Mouse (Mus musculus) stomach, postnatal 0 days (tissue): ENCODE data around the gene Fto. TPM values are rescaled to one million over a fixed set of nuclear protein-coding genes. Genes with fewer than 3 reads are reported as not detected.
A peak's percentile ranks its signal among the peaks of the same experiment; 100 is the strongest.

Experiments used
- ATAC-seq: fragments of 200-750 bp; cut with Nextera tagmentation; 2 replicates; pipeline ENCODE4 v1.8.0; 2017; ENCODE audit not compliant: low FRiP score, low TSS enrichment
- DNase-seq: peaks from one replicate; pipeline ENCODE4 v3.0.0-alpha.2; 2016; ENCODE audit warnings: low spot score
- H3K27ac ChIP-seq: fragments of 300-500 bp; sonication (generic); replicated peaks from 2 replicates; pipeline ENCODE4 v1.5.1; 2014; ENCODE audit warnings: mild to moderate bottlenecking, control low read depth
- H3K27me3 ChIP-seq: fragments of 300-500 bp; sonication (generic); 2 replicates; pipeline ENCODE4 v1.6.1; 2014; ENCODE audit warnings: low read length; ENCODE audit not compliant: control insufficient read depth, insufficient read depth
- H3K36me3 ChIP-seq: fragments of 300-500 bp; sonication (generic); 2 replicates; pipeline ENCODE4 v1.6.1; 2014; ENCODE audit warnings: low read length, mixed read lengths; ENCODE audit not compliant: control insufficient read depth, insufficient read depth
- H3K4me1 ChIP-seq: fragments of 300-500 bp; sonication (generic); replicated peaks from 2 replicates; pipeline ENCODE4 v1.6.1; 2014; ENCODE audit warnings: antibody characterized with exemption; ENCODE audit not compliant: control insufficient read depth, insufficient read depth
- H3K4me2 ChIP-seq: fragments of 300-500 bp; sonication (generic); replicated peaks from 2 replicates; pipeline ENCODE4 v1.6.1; 2014; ENCODE audit warnings: low read depth, mild to moderate bottlenecking, control low read depth, moderate library complexity
- H3K4me3 ChIP-seq: fragments of 300-500 bp; sonication (generic); 2 replicates; pipeline ENCODE4 v1.5.1; 2014; ENCODE audit warnings: low read depth, low read length, control low read depth
- H3K9ac ChIP-seq: fragments of 300-500 bp; sonication (generic); 2 replicates; pipeline ENCODE4 v1.6.1; 2014; ENCODE audit warnings: mild to moderate bottlenecking, low read length, control low read depth, mixed read lengths
- H3K9me3 ChIP-seq: fragments of 300-500 bp; sonication (generic); 2 replicates; pipeline ENCODE4 v1.6.1; 2016; ENCODE audit warnings: low read length; ENCODE audit not compliant: control insufficient read depth
- CTCF ChIP-seq: IDR thresholded peaks from 2 replicates; pipeline ENCODE4 v1.5.1; 2016; ENCODE audit warnings: antibody characterized with exemption, low read depth, mild to moderate bottlenecking, moderate library complexity
- EP300 ChIP-seq: optimal IDR thresholded peaks from 2 replicates; pipeline ENCODE3; 2016; ENCODE audit warnings: antibody characterized with exemption
- WGBS: fragments of 180-500 bp; shearing (Covaris S2); extraction: QIAGEN DNeasy Blood & Tissue Kit; methylation state at CpG from one replicate; pipeline ENCODE4 v1.1.7; 2014; 5-methylcytosine and 5-hydroxymethylcytosine counted together
- polyA plus RNA-seq: library from polyadenylated mRNA; unstranded; fragments of >200 nt; fragmentation: Nextera tagmentation; extraction: Ambion mirVana; gene quantifications from 2 replicates; pipeline ENCODE4 v1.2.1, GENCODE M21; 2015

The Fto gene
- polyA plus RNA-seq, 1 experiment from 2014 or later: 25.7 TPM

DNA sequence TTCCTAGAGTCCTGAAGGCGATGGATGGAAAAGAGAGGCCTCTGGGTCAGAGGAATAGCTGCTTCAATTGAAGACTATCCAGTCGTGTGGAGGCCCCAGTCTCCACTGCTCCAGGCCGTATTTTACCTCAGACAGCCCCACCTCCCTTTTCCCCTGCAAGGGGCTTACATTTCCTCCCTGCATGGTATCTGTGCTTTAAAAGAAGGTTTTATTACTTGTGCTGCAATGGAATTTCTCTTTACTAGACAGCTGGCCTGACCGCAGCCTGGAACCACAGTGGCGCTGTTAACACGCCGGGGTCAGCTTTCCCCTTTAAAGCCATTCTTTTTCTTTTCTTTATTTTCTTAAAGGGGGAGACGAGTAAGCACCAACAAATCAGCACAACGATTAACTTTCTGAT, 300.3 kb downstream of the Fto start:
- no peak for DNase-seq

GRCm38 (mm10) chr8:91615196-91615595, 301.9 kb downstream of the Fto start:
- Histone ChIP-seq H3K4me1 (no peaks in the 10 kb centered on the region), H3K9ac (no peak overlapping the region), H3K9me3 (no peaks in the 10 kb centered on the region), H3K36me3 (no peaks in the 10 kb centered on the region), H3K27me3 (no peaks in the 10 kb centered on the region), H3K27ac (no peak overlapping the region), H3K4me3 (no peak overlapping the region), H3K4me2 (no peak overlapping the region)
- DNase-seq (no peak), ATAC-seq (no peak)
- TF ChIP-seq CTCF: no peak
- TF ChIP-seq EP300: no peak
- 93% methylated on average over 8 of the region's 8 CpGs for WGBS

More for the DNA sequence above, 300.3 kb downstream of the Fto start:
- Histone ChIP-seq H3K9me3 (no peaks in the 10 kb centered on the region), H3K36me3 (no peaks in the 10 kb centered on the region), H3K27me3 (no peaks in the 10 kb centered on the region), H3K4me1 (no peaks in the 10 kb centered on the region), H3K9ac (no peak overlapping the region), H3K4me3 (no peak overlapping the region), H3K4me2 (no peak overlapping the region), H3K27ac (no peak overlapping the region)
- 67% methylated on average over 9 of the region's 9 CpGs for WGBS
- no peak for ATAC-seq
- no peak for TF ChIP-seq EP300
- no peak for TF ChIP-seq CTCF

DNA sequence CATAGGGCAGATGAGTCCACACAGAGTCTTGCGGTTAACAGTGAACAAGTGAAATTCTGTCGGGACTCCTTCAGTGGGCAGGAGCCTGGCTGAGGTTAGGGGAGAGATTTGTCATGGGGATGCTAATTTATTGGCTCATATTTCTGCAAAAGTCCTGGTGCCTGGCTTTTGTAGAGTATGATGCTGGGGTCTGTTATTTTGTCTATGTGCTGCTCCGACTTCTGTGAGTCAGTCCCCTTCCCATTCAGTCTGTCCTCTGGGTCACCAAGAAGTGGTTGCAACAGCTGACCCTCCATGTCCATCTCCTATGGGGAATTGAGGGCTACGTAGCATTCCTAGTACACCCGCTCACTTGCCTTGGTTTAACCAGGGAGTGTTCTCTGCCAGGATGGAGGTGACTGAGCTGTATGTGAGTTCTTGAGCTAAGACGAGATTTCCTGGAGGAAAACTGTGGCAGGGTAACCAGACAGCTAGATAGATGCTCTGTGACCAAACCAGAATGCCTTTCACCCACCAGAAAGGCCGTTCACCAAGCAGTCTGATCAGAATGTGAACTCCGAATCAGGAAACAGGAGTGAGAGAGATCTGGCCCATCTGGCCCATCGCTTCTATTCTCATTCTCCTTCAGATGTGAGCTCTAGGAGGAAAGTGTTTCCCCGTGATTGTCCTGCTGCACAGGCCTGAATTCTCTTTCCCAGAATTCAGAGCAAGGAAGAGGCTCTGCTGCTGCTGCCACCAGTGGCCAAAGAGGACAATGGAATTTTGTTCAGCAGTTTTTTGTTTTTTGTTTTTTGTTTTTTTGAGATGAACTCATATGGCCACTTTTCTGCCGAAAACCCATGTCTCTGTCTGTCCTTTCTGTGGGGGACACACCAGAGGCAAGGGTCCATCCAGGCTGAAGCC, 302.7 kb downstream of the Fto start:
- 85% methylated on average over 11 of the region's 11 CpGs for WGBS
- TF ChIP-seq EP300: no peak
- TF ChIP-seq CTCF: 0 out of 2 replicates have a peak, but pooled peaks have one; percentile 20
- no peaks in the 10 kb centered on the region for H3K36me3 ChIP-seq
- H3K9ac ChIP-seq: no peak overlapping the region
- H3K4me1 ChIP-seq: no peaks in the 10 kb centered on the region
- ATAC-seq (no peak), DNase-seq (no peak)
- H3K4me3 ChIP-seq: no peak overlapping the region
- H3K27me3 ChIP-seq: no peaks in the 10 kb centered on the region
- no peaks in the 10 kb centered on the region for H3K9me3 ChIP-seq
- no peak overlapping the region for H3K27ac ChIP-seq
- H3K4me2 ChIP-seq: no peak overlapping the region

- 77% methylated on average over 5 of the region's 5 CpGs for WGBS
- Histone ChIP-seq H3K9me3 (no peaks in the 10 kb centered on the region), H3K9ac (no peak overlapping the region), H3K27ac (no peak overlapping the region), H3K36me3 (no peaks in the 10 kb centered on the region), H3K4me1 (no peaks in the 10 kb centered on the region), H3K4me2 (no peak overlapping the region), H3K27me3 (no peaks in the 10 kb centered on the region), H3K4me3 (no peak overlapping the region)
- DNase-seq (no peak), ATAC-seq (no peak)
- TF ChIP-seq CTCF: no peak
- TF ChIP-seq EP300: no peak
Measured at GRCm38 (mm10) chr8:91617772-91618171, 304.4 kb downstream of the Fto start.

DNA sequence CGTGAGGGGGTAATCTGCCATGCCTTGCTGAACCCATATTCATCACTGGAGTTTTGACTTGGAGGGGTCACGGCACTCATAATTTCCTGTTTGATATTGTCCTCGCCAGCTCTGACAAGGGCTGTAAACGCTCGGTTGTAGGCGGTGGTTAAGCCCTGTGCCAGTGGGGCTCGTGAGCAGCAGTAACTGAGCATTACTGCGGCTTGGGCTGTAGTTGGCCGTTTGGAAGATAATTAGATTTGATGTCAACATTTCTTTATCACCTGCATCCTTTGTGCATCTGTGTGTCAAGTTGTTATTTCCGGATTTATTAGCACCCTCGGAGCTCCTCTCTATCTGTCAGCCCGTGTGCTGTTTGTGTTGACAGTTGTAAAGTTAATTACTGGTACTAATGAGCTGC, 309.4 kb downstream of the Fto start:
- Histone ChIP-seq H3K9ac (no peak overlapping the region), H3K4me3 (no peak overlapping the region), H3K4me2 (no peak overlapping the region), H3K27ac (no peak overlapping the region), H3K9me3 (no peaks in the 10 kb centered on the region), H3K4me1 (no peaks in the 10 kb centered on the region), H3K36me3 (no peaks in the 10 kb centered on the region), H3K27me3 (no peaks in the 10 kb centered on the region)
- ATAC-seq (no peak), DNase-seq (no peak)
- TF ChIP-seq EP300: no peak
- 54% methylated on average over 12 of the region's 12 CpGs for WGBS
